Mouse (Mus musculus) liver, embryonic 14.5 days (tissue): ENCODE measurements at regions not wholly inside any gene's neighbourhood (a gene's known extent, or its start where the extent isn't known, plus 50 kb on each side); places are given as distances from the start of the nearest gene placed in this dataset.

Experiments
- CTCF ChIP-seq: IDR thresholded peaks from 2 replicates; pipeline ENCODE4 v1.5.1; 2016; ENCODE audit warnings: antibody characterized with exemption, low read depth, control low read depth
- EP300 ChIP-seq: IDR thresholded peaks from 2 replicates; pipeline ENCODE4 v1.6.1; 2016; ENCODE audit warnings: antibody characterized with exemption, low read depth

DNA sequence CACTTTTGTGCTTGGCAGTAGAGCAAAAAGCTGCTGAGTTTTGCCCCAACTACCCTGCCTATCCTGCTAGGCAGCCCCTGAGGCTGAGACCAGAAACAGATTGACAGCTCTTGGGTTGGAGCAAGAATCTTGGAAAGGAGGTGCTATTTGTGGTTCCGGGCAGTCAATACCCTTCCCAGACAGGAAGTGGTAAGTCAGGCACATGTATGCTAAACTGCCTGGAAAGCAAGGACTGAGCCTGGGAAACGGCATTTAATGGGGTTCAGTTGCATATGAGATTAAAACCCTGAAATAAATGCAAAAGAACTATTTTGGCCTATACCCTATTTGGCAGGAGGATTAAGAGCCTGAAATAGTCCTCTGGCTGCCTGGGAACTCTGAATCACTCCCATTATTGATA lies 266.9 kb downstream of the Etaa1 start:
- TF ChIP-seq CTCF (no peak), EP300 (no peak)
